Mouse (Mus musculus) neural tube, embryonic 15.5 days (tissue): ENCODE results near the gene Morc1. TPM values are rescaled to one million over a fixed set of nuclear protein-coding genes. Genes with fewer than 3 reads are reported as not detected.
A peak's percentile ranks its signal among the peaks of the same experiment; 100 is the strongest.

Experiments
- ATAC-seq: fragments of 200-750 bp; cut with Nextera tagmentation; 2 replicates; pipeline ENCODE4 v1.8.0; 2017; ENCODE audit warnings: mild to moderate bottlenecking, moderate TSS enrichment, moderate library complexity; ENCODE audit not compliant: low FRiP score
- H3K27ac ChIP-seq: fragments of 300-500 bp; sonication (generic); replicated peaks from 2 replicates; pipeline ENCODE4 v1.5.1; 2015; ENCODE audit warnings: mild to moderate bottlenecking, inconsistent platforms
- H3K27me3 ChIP-seq: fragments of 300-500 bp; sonication (generic); replicated peaks from 2 replicates; pipeline ENCODE4 v1.6.1; 2015; ENCODE audit warnings: inconsistent platforms
- H3K36me3 ChIP-seq: fragments of 300-500 bp; sonication (generic); 2 replicates; pipeline ENCODE4 v1.6.1; 2015; ENCODE audit warnings: inconsistent platforms
- H3K4me1 ChIP-seq: fragments of 300-500 bp; sonication (generic); 2 replicates; pipeline ENCODE4 v1.6.1; 2015; ENCODE audit warnings: inconsistent platforms
- H3K4me2 ChIP-seq: fragments of 300-500 bp; sonication (generic); 2 replicates; pipeline ENCODE4 v1.6.1; 2015; ENCODE audit warnings: inconsistent platforms, mild to moderate bottlenecking, moderate library complexity
- H3K4me3 ChIP-seq: fragments of 300-500 bp; sonication (generic); replicated peaks from 2 replicates; pipeline ENCODE4 v1.5.1; 2015; ENCODE audit warnings: mild to moderate bottlenecking, inconsistent platforms
- H3K9ac ChIP-seq: fragments of 300-500 bp; sonication (generic); replicated peaks from 2 replicates; pipeline ENCODE4 v1.6.1; 2015; ENCODE audit warnings: mild to moderate bottlenecking, inconsistent platforms
- H3K9me3 ChIP-seq: fragments of 300-500 bp; sonication (generic); replicated peaks from 2 replicates; pipeline ENCODE4 v1.6.1; 2016; ENCODE audit warnings: inconsistent platforms
- WGBS: fragments of 180-500 bp; shearing (Covaris S2); methylation state at CpG from one replicate; pipeline ENCODE4 v1.1.7; 2015; ENCODE audit warnings: mixed read lengths; 5-methylcytosine and 5-hydroxymethylcytosine counted together
- polyA plus RNA-seq: library from polyadenylated mRNA; unstranded; fragments of >200 nt; fragmentation: Nextera tagmentation; extraction: Ambion mirVana; gene quantifications from 2 replicates; pipeline ENCODE4 v1.2.1, GENCODE M21; 2015

Morc1 gene
- polyA plus RNA-seq, 1 experiment from 2014 or later = 0.14 TPM

DNA sequence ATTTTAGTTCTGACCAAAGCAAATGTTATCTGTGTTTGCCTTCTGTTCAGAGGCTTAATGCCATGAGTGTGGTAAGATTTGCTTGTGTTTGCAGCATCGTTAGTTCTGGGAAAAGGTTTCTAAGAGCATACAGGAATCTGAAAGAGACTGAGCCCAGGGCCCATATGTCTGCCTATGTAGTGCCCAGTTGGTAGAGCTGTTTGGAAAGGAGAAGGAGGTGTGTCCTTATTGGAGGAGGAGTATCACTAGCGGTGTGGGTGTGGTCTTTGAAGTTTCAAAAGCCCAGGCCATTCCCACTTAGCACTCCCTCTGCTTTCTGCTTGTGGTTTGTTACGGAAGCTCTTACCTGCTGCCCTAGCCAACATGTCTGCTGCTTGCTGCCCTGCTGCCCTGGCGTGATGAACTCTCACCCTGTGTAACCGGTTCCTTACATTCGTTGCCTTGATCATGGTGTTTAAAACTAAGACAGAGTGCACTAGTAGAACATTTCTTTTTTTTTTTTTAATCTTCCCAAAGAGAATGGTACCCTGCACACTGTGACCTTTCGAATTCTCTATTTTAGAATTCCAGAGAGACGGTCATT lies 48.3 kb downstream of the Morc1 start:
- Histone ChIP-seq H3K27me3 (no peaks in the 10 kb centered on the region), H3K4me1 (no peaks in the 10 kb centered on the region), H3K4me2 (no peak overlapping the region), H3K9ac (no peak overlapping the region), H3K36me3 (no peaks in the 10 kb centered on the region), H3K4me3 (no peak overlapping the region), H3K9me3 (no peaks in the 10 kb centered on the region), H3K27ac (no peak overlapping the region)
- WGBS = 84% methylated on average over 8 of the region's 8 CpGs
- no peak for ATAC-seq

DNA sequence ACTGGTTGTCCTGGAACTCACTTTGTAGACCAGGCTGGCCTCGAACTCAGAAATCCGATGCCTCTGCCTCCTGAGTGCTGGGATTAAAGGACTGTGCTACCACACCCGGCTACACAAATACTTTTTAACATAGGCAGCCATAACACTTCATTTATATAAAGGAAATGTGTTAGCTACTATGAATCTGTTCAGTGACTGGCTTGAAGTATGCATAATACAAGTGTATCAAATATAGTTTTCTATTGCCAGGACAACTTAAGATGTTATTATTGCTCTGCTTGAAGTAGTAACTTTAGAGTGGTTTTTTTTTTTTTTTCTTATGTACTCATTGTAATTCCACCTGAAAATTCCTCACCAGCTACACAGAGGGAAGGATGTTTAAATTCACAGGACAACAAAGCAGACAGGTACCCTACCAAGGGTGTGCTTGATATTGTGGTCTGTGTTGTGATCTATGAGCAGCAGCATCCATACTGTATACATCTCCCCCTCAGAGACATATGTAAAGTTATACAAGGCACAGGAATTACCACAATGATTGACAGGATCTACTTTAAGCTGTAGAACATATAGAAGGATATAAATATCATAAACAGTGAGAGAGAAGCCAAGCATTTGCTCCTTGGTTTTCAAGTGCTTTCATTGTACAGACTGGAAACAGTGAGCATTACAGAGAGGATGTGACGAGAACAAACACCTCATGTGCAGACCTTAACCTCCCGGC lies 85.9 kb downstream of the Morc1 start:
- Histone ChIP-seq H3K4me2 (no peak overlapping the region), H3K27ac (no peak overlapping the region), H3K36me3 (no peaks in the 10 kb centered on the region), H3K9ac (no peak overlapping the region), H3K9me3 (no peaks in the 10 kb centered on the region), H3K27me3 (no peaks in the 10 kb centered on the region), H3K4me1 (no peaks in the 10 kb centered on the region), H3K4me3 (no peak overlapping the region)
- WGBS = 91% methylated on average over 5 of the region's 5 CpGs
- ATAC-seq = no peak

DNA sequence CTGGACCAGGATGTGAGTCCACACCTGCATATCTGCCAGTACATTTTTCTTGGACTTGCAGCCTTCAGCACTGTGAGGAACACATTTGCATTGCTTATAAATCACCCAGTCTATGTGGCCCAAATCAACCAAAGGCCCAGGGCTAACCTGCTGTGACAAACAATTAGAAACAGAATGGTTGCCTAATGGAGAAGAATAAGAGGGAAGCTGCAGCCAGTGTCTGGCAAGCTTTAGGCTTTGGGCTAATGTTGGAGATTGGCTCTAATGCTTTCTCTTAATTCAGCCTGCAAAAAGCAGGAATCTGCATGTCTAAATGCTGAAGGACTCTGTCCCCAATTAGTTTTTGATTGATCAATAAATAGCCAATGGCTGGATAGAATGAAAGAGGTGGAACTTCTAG lies 88.5 kb downstream of the Morc1 start:
- H3K27me3 ChIP-seq = no peaks in the 10 kb centered on the region
- H3K27ac ChIP-seq = no peak overlapping the region

DNA sequence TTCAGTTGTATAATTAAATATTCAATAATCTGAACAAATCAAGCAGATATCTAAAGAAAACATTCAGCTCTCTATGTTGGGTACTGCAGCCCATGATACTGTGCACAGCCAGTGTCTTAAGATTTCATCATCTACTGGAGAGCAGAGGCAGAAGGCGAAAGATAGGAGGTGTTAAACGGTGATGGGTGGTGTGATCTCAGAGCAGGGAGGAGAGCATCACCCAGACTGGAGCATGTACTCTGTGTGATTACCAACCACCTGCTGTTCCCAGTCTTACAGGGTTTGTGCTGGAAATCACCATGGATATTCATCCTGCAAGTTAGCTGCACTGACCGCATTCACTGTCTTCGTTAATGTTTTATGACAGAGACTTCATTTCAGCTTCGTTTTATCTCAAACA lies 106.1 kb downstream of the Morc1 start:
- Histone ChIP-seq H3K27me3 (no peaks in the 10 kb centered on the region), H3K4me2 (no peak overlapping the region), H3K4me3 (no peak overlapping the region), H3K4me1 (no peaks in the 10 kb centered on the region), H3K27ac (no peak overlapping the region), H3K9ac (no peak overlapping the region), H3K9me3 (no peaks in the 10 kb centered on the region), H3K36me3 (no peaks in the 10 kb centered on the region)
- ATAC-seq = no peak
- WGBS = 85% methylated on average over 5 of the region's 5 CpGs

More for the DNA sequence above, 88.5 kb downstream of the Morc1 start:
- no peak for ATAC-seq
- no peak overlapping the region for H3K9ac ChIP-seq
- H3K4me2 ChIP-seq = no peak overlapping the region
- no peaks in the 10 kb centered on the region for H3K9me3 ChIP-seq
- no peak overlapping the region for H3K4me3 ChIP-seq
- no peaks in the 10 kb centered on the region for H3K4me1 ChIP-seq
- H3K36me3 ChIP-seq = no peaks in the 10 kb centered on the region

DNA sequence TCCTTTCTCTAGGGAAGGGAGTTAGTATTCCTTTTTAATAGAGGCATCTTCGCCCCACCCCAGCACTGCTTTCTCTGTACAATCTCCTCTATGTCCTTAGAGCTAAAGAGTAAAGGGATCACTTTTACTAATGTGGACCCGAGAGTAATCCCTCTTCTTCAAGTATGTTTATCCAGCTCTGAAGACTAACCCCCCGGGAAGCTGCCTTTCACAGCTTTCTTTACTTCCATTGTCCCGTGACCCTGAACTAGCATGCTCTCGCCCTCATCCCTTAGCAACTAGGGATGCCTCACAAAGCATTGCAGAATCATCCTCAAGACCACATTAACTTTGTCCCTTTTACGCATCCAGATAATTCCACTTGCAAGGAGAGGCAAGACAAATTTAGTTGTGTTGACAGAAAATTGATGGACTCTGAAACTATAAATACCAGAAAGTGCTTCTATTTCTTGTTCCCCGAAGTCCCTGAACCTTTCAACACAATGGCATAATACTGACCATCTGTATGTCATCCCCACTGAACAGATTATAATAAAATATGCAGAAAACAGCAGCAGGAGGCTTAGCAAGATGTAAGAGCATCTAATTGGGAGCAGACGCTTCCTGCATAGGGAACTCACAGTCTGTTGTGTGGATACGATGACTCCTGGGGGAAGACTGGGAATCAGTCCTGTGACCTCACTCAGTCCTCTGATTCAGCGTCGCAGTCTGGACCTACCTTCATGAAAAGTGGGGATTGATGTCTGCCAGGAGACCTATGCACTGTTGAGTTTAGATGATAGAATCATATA lies 131.4 kb downstream of the Morc1 start:
- WGBS = 21% methylated on average over 11 of the region's 11 CpGs
- ATAC-seq = no peak
- H3K27me3 ChIP-seq = no peaks in the 10 kb centered on the region
- H3K9me3 ChIP-seq = no peaks in the 10 kb centered on the region
- H3K4me1 ChIP-seq = no peaks in the 10 kb centered on the region
- no peak overlapping the region for H3K4me2 ChIP-seq
- no peak overlapping the region for H3K9ac ChIP-seq
- no peaks in the 10 kb centered on the region for H3K36me3 ChIP-seq
- no peak overlapping the region for H3K4me3 ChIP-seq
- no peak overlapping the region for H3K27ac ChIP-seq

DNA sequence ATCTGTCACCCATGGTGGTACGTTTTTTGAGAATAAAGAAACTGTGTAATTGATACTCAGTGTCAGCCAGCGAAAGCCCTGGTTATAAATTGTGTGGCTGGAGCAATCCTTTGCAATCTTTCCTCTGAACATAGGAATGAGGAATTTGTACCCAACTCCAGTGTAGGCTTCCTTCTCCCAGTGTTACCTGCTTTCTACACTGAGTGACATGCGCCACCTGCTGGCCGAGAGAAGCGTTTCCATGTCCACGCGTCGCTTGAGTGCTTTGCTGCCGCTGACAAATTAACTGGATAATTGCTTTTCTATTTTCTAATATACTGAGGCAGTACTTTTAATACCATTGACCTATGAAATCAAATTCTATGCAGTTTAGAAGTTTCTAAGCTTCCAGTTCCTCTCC lies 139.3 kb downstream of the Morc1 start:
- ATAC-seq = peak; percentile 86
- H3K9ac ChIP-seq = no peak overlapping the region
- H3K36me3 ChIP-seq = no peaks in the 10 kb centered on the region
- H3K27ac ChIP-seq = no peak overlapping the region
- no peak overlapping the region for H3K4me3 ChIP-seq
- no peak overlapping the region for H3K4me2 ChIP-seq
- H3K9me3 ChIP-seq = no peaks in the 10 kb centered on the region
- WGBS = 18% methylated on average over 9 of the region's 9 CpGs
- no peaks in the 10 kb centered on the region for H3K27me3 ChIP-seq
- no peaks in the 10 kb centered on the region for H3K4me1 ChIP-seq

DNA sequence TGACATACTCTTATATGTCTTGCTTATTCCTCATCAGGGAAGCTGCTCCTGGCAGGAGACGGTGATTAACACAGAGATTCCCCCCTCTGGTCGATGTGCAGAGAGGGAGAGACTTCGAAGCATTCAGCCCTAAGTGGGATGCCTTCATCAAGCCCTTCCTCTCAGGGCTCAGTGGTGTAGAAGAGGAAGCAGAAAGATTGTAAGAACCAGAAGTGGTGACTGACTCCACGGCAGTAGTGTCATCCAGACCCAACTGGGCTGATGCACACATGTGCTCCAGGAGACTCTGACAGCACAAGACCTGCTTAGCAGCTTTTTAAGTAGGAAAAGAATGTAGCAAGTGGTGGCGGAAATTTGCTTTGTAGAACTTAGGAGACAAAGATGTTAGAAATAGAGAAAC lies 143.0 kb downstream of the Morc1 start:
- no peak overlapping the region for H3K27ac ChIP-seq
- no peaks in the 10 kb centered on the region for H3K9me3 ChIP-seq
- no peak overlapping the region for H3K4me2 ChIP-seq
- no peaks in the 10 kb centered on the region for H3K4me1 ChIP-seq
- H3K36me3 ChIP-seq = no peaks in the 10 kb centered on the region
- no peak overlapping the region for H3K4me3 ChIP-seq
- ATAC-seq = no peak
- H3K9ac ChIP-seq = no peak overlapping the region
- WGBS = 82% methylated on average over 5 of the region's 5 CpGs
- H3K27me3 ChIP-seq = no peaks in the 10 kb centered on the region

DNA sequence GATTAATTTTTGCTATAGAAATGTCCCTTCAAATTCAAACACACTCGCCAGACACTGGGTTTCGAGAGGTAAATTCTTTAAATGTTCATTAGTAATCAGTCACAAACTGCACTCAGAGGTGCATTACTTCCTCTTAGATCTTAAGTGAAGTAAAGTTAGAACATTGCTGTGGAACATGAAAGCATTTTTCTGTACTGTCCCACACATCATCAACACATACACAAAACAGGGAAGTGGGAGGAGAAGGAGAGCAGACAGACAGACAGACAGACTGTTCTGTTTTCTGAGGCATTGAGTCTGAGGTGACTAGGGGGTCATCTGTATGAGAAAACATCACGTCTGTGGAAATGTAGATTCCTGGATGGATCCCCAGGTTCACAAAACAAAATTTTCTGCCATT lies 143.5 kb downstream of the Morc1 start:
- no peaks in the 10 kb centered on the region for H3K9me3 ChIP-seq
- no peaks in the 10 kb centered on the region for H3K4me1 ChIP-seq
- H3K36me3 ChIP-seq = no peaks in the 10 kb centered on the region
- no peak overlapping the region for H3K9ac ChIP-seq
- 90% methylated on average over 3 of the region's 3 CpGs for WGBS
- no peak for ATAC-seq
- H3K27ac ChIP-seq = no peak overlapping the region
- H3K4me3 ChIP-seq = no peak overlapping the region
- H3K4me2 ChIP-seq = no peak overlapping the region
- no peaks in the 10 kb centered on the region for H3K27me3 ChIP-seq

DNA sequence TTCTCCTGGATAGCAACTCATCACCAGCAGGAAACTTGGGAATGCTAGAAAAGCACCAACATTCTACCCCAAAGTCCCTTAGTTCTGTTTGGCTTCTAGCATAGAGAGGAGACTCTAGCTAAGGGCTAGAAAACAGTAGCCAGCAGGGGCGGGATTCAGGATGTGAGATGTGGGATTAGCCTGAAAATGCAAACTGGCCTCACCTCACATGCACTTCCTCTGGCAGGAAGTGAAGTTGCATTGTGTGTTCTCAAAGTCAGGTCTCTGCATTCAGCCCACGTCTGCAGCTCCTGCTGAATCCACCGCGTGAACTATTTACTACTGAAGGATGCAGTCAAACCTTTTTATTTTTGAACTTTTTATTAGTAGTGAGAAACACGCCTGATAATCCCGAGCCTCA lies 154.3 kb downstream of the Morc1 start:
- Histone ChIP-seq H3K9ac (no peak overlapping the region), H3K4me1 (no peaks in the 10 kb centered on the region), H3K27ac (no peak overlapping the region), H3K36me3 (no peaks in the 10 kb centered on the region), H3K4me3 (no peak overlapping the region), H3K9me3 (no peaks in the 10 kb centered on the region), H3K27me3 (no peaks in the 10 kb centered on the region), H3K4me2 (no peak overlapping the region)
- WGBS = 84% methylated on average over 6 of the region's 6 CpGs
- ATAC-seq = no peak

DNA sequence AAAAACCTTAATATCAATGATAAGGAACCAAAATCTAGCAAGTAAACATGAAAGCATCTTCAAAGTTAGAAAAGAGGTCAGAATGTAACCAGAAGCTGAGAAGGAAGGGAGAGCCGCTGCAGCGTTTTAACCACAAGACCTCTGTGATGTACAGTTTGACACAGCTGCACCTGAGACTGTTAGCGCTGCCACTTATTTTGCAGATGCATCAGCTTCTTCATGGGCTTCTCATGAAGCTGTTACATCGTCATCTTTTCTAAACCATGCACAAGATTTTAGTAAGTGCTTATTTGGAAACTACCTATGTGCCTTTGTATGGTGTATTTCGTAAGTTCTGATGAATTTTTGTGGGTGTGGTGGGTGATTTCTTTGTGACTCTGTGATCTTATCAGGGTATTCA lies 163.4 kb downstream of the Morc1 start:
- no peaks in the 10 kb centered on the region for H3K27me3 ChIP-seq
- H3K9me3 ChIP-seq = no peaks in the 10 kb centered on the region
- H3K4me1 ChIP-seq = no peaks in the 10 kb centered on the region
- ATAC-seq = no peak
- no peak overlapping the region for H3K9ac ChIP-seq
- H3K4me2 ChIP-seq = no peak overlapping the region
- no peak overlapping the region for H3K4me3 ChIP-seq
- 88% methylated on average over 5 of the region's 5 CpGs for whole genome bisulfite sequencing
- no peaks in the 10 kb centered on the region for H3K36me3 ChIP-seq
- no peak overlapping the region for H3K27ac ChIP-seq

DNA sequence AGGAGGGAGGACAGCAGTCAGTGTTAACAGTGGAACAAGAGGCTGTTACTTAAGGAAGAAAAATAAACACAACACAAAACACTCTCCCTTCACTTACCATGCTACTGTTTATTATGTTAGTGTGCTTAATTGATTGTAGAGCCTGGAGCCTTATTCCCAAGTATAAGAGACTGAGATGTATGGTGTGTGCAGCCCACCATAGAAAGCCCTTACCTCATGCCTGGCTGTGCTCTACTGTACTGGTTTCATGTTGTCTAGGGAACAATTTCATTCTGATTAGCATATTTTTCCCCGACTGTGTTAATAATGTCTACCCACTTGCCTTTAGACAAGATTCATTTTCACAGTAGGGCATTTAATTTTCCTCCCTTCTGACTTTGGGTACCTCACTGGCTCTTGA lies 164.2 kb downstream of the Morc1 start:
- Histone ChIP-seq H3K9ac (no peak overlapping the region), H3K27me3 (no peaks in the 10 kb centered on the region), H3K4me2 (no peak overlapping the region), H3K4me1 (no peaks in the 10 kb centered on the region), H3K27ac (no peak overlapping the region), H3K36me3 (no peaks in the 10 kb centered on the region), H3K9me3 (no peaks in the 10 kb centered on the region), H3K4me3 (no peak overlapping the region)
- ATAC-seq = 0 out of 2 replicates have a peak, but pooled peaks have one; percentile 38
- 39% methylated on average over 1 of the region's 1 CpGs for WGBS

DNA sequence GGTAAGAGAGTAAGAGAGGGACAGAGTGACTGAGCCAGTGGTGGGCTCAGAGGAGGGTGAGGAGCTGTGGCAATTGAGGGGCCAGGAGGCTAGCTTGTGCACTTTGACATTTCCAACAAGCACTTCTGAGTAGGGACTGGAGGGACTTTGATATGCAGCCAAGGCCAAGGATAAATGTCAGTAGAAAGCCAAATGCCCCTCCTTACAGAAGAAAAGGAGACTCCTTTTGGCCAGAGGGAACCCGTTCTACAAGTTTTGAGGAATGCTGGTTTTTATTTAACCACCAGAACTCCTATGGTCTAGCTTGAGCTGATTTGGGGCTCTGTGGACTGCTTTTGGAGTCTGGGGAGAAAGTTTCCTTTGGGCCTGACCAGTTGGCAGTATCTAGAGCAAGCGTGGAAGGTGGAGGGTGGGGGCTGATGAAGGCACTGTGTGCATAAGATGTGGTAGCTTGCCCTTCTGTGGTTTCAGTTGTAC lies 172.7 kb downstream of the Morc1 start:
- H3K4me2 ChIP-seq = no peak overlapping the region
- H3K27me3 ChIP-seq = no peaks in the 10 kb centered on the region
- H3K36me3 ChIP-seq = no peaks in the 10 kb centered on the region
- WGBS = 85% methylated on average over 2 of the region's 2 CpGs
- H3K9me3 ChIP-seq = no peaks in the 10 kb centered on the region
- no peak for ATAC-seq
- no peak overlapping the region for H3K4me3 ChIP-seq
- no peaks in the 10 kb centered on the region for H3K4me1 ChIP-seq
- no peak overlapping the region for H3K27ac ChIP-seq
- H3K9ac ChIP-seq = no peak overlapping the region
